Mouse (Mus musculus) central nervous system, embryonic 14 days (tissue): ENCODE results near the gene Taar5. TPM values are rescaled to one million over a fixed set of nuclear protein-coding genes. Genes with fewer than 3 reads are reported as not detected.

ENCODE experiments used
- polyA plus RNA-seq: library from polyadenylated mRNA; depleted of rRNA; stranded (reverse); fragments of >200 nt; gene quantifications from 2 replicates; pipeline ENCODE4 v1.2.3, GENCODE M21; 2012; rRNA removed

Gene Taar5
- 0.18 and 0.93 TPM in 2 replicates for polyA plus RNA-seq

DNA sequence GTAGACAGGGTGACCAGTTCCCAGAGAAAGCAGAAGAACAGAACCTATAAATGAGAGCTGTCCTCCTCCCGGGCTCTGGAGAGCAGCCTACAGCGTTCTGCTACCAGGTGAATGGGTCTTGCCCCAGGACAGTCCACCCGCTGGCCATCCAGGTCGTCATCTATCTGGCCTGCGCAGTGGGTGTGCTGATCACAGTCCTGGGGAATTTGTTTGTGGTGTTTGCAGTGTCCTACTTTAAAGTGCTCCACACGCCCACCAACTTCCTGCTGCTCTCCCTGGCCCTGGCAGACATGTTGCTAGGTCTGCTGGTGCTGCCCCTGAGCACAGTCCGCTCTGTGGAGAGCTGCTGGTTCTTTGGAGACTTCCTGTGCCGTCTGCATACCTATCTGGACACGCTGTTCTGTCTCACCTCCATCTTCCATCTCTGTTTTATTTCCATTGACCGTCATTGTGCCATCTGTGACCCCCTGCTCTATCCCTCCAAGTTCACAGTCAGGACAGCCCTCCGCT lies at the start of gene Taar5:
TSS of gene Taar5 (plus strand) at position 51 of the 510 bp plus-strand sequence.

DNA sequence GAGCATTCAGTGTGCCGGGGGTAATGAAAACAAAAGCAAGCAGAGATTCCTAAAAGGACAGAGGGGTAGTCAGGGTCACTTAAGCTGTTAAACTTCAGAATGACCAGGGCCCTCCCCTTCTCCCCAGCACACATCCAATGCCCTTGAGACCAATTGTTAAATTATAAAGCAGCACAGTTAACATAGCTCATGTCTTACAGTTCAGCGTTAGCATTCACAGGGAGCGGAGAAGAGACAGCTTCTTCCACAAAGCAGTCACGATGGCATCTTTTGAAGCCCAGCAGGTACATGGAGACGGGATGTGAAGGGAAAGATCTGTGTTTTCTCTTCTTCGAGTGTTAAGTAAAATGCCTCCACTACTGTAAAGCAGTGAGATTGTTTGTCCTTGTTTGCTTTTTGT lies 32.2 kb upstream of the Taar5 start, which contains the start of gene Taar2:
TSS of gene Taar2 (plus strand) at position 261 of the 400 bp plus-strand sequence.

DNA sequence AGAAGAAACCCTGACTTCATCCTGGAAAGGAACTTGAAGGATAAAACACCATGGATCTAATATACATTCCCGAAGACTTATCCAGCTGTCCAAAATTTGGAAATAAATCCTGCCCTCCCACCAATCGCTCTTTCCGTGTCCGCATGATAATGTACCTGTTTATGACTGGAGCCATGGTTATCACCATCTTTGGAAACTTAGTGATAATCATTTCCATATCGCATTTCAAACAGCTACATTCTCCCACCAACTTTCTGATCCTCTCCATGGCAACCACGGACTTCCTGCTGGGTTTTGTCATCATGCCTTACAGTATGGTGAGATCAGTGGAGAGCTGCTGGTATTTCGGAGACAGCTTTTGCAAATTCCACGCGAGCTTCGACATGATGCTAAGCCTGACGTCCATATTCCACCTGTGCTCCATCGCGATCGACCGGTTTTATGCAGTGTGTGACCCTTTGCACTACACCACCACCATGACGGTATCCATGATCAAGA lies 20.9 kb upstream of the Taar5 start, which contains the start of gene Taar3:
TSS of gene Taar3 (plus strand) at position 51 of the 498 bp plus-strand sequence.

DNA sequence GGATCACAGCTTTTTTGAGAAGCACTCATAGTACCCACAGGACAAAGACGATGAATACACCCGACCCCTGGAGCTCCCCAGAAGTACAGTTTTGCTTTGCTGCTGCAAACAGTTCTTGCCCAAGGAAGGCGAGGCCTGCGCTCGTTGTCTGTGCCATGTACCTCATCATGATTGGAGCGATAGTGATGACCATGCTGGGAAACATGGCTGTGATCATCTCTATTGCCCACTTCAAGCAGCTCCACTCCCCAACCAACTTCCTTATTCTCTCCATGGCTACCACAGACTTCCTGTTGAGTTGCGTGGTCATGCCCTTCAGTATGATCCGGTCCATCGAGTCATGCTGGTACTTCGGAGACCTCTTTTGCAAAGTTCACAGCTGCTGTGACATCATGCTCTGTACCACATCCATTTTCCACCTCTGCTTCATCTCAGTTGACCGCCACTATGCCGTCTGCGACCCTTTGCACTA lies 10.0 kb upstream of the Taar5 start, which contains the start of gene Taar4:
TSS of gene Taar4 (plus strand) at position 51 of the 472 bp plus-strand sequence.

DNA sequence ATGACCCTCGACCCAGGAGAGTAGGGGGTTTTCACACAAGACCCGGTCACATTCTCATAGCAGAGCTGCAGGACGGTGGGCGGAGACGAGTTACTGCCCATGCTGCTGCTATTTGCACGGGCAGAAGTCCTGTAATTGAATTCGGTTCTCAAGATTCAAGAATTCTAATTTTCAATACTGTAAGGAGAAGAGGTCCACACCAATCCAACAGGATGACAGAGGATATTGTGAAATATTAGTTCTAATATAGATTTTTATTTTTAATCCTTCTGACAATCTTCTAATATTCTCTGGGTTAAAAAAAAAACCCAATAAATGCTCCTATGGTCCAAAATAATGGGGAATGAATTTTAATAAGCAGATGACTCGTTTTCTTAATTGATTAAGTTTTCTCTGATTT lies 15.0 kb downstream of the Taar5 start, which contains the start of gene Taar6:
TSS of gene Taar6 (minus strand) at position 101 of the 400 bp plus-strand sequence.

DNA sequence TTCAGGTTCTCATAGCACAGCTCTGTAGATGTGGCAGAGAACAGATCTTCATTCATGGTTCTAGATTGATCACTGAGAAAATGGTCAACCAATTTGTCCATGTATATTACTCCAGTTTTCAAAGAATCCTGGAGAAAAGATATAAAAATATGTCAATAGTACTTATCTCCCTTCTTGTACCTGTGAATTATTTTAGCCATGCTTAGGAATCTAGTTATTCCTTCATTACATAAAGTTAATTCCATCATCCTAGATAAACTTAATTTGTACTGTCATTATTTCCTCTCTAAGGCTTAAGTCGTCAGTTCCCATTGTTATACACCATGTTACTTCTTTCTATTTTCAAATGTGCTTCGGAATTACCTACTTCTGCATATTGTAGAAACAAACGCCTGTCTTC lies 22.9 kb downstream of the Taar5 start, which contains the start of gene Taar7a:
TSS of gene Taar7a (minus strand) at position 101 of the 400 bp plus-strand sequence.

DNA sequence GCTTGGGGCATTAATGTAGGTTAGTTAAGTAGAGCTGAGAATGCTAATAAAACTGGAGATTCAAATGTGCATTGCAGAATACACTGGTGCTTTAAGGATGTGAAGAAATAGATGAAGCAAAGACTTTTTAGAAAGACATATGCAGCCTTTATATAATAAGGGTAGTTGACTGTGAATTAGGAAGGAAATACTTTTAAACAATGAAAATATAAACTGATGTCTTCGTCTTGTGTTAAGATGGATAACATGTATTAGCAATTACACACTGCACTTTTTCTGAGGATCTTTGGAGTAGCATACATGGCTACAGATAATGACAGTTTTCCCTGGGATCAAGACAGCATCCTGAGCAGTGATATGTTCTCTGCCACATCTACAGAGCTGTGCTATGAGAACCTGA lies 29.1 kb downstream of the Taar5 start, which contains the start of gene Taar7b:
TSS of gene Taar7b (plus strand) at position 301 of the 400 bp plus-strand sequence.

Other genes with a start within 250 kb of the Taar5 start
- gene Rps12, start 183.4 kb upstream of the Taar5 start, polyA plus RNA-seq: 3,495 and 3,764 TPM in 2 replicates
- 26.0 and 26.3 TPM in 2 replicates for gene Slc18b1, start 173.7 kb upstream of the Taar5 start, polyA plus RNA-seq
- gene Vnn3, start 119.2 kb upstream of the Taar5 start, polyA plus RNA-seq: 0.05 TPM in 1 of 2 replicates, not detected in the other
- 0.17 and 0.50 TPM in 2 replicates for gene Vnn1, start 76.0 kb upstream of the Taar5 start, polyA plus RNA-seq
- not detected in 2 replicates for gene Taar1, start 50.4 kb upstream of the Taar5 start, polyA plus RNA-seq
- gene Taar2, start 32.1 kb upstream of the Taar5 start, polyA plus RNA-seq: not detected in 2 replicates
- not detected in 2 replicates for gene Taar3, start 21.1 kb upstream of the Taar5 start, polyA plus RNA-seq
- not detected in 2 replicates for gene Taar4, start 10.2 kb upstream of the Taar5 start, polyA plus RNA-seq
- gene Taar6, start 14.9 kb downstream of the Taar5 start, polyA plus RNA-seq: not detected in 2 replicates
- gene Taar7a, start 22.8 kb downstream of the Taar5 start, polyA plus RNA-seq: not detected in 2 replicates
- gene Taar7b, start 29.2 kb downstream of the Taar5 start, polyA plus RNA-seq: not detected in 2 replicates
- not detected in 2 replicates for gene Taar7d, start 56.5 kb downstream of the Taar5 start, polyA plus RNA-seq
- gene Taar7e, start 66.9 kb downstream of the Taar5 start, polyA plus RNA-seq: not detected in 2 replicates
- not detected in 2 replicates for gene Taar7f, start 78.8 kb downstream of the Taar5 start, polyA plus RNA-seq
- not detected in 2 replicates for gene Taar8a, start 105.8 kb downstream of the Taar5 start, polyA plus RNA-seq
- not detected in 2 replicates for gene Taar8b, start 121.6 kb downstream of the Taar5 start, polyA plus RNA-seq
- gene Taar8c, start 131.2 kb downstream of the Taar5 start, polyA plus RNA-seq: not detected in 2 replicates
- not detected in 2 replicates for gene Taar9, start 138.8 kb downstream of the Taar5 start, polyA plus RNA-seq
- 160 and 189 TPM in 2 replicates for gene Stx7, start 178.6 kb downstream of the Taar5 start, polyA plus RNA-seq